21 mouse cellular contexts compared by ENCODE assay signal in genomic region chr12:3385271-3385670, GRCm38 (mm10). TPM values are rescaled to one million over a fixed set of nuclear protein-coding genes. Genes with fewer than 3 reads are reported as not detected.
DNase-seq lines count a peak whose midpoint lies in the region; ATAC-seq and TF ChIP-seq lines count a peak whose summit lies in the region.
"Had no signal": no experiment of that assay in that cellular context is flagged by ENCODE, and none has a peak within 500 bp of the region (broad histone marks: within the 10 kb centered on the region; RNA-seq: fewer than 3 reads in every experiment).

No protein-coding gene starts in this region.

- no peak overlapping the region for H3K4me2 ChIP-seq in forebrain, embryonic 15.5 days (replicated peaks)
- no peak overlapping the region for H3K4me2 ChIP-seq in forebrain, postnatal 0 days (ENCODE audit: low read depth)
- H3K4me2 ChIP-seq: liver, embryonic 11.5 days; lung, embryonic 14.5 days had no signal

- no peak overlapping the region for H3K9ac ChIP-seq in forebrain, embryonic 15.5 days (replicated peaks)
- H3K9ac ChIP-seq in forebrain, postnatal 0 days: no peak overlapping the region
- H3K9ac ChIP-seq: lung, embryonic 14.5 days had no signal

- H3K4me3 ChIP-seq in forebrain, embryonic 15.5 days: no peak overlapping the region
- no peak overlapping the region for H3K4me3 ChIP-seq in forebrain, postnatal 0 days (ENCODE audit: low read depth, low read length)
- H3K4me3 ChIP-seq in layer of hippocampus, adult 2 months: no peak overlapping the region
- H3K4me3 ChIP-seq: heart, embryonic 10.5 days; limb, embryonic 10.5 days; midbrain, embryonic 10.5 days had no signal

- TF ChIP-seq CTCF in forebrain, postnatal 0 days (IDR thresholded peaks at IDR 0.05; ENCODE audit: low read depth): no peak
- TF ChIP-seq CTCF in layer of hippocampus, adult 2 months (conservative IDR thresholded peaks at IDR 0.05): no peak; the same call in 1 of the 2 replicates

- no peaks in the 10 kb centered on the region for H3K27me3 ChIP-seq in forebrain, embryonic 15.5 days
- H3K27me3 ChIP-seq in forebrain, postnatal 0 days (ENCODE audit: insufficient read depth, low read length): no peaks in the 10 kb centered on the region
- H3K27me3 ChIP-seq: Patski had no signal

- no peak for ATAC-seq in forebrain, embryonic 15.5 days (replicated peaks)
- no peak for ATAC-seq in forebrain, postnatal 0 days
- ATAC-seq: CD4-positive, CD25-positive, alpha-beta regulatory T cell, adult 4 months; Patski had no signal

- 65% methylated on average over 6 of the region's 6 CpGs for WGBS in forebrain, embryonic 15.5 days
- WGBS in forebrain, postnatal 0 days: 49% methylated on average over 6 of the region's 6 CpGs

- peaks cover 65% of the 10 kb centered on the region for H3K36me3 ChIP-seq in forebrain, embryonic 15.5 days
- H3K36me3 ChIP-seq in forebrain, postnatal 0 days (ENCODE audit: insufficient read depth): peaks cover 67% of the 10 kb centered on the region

- peak; percentile 27 to 73 for DNase-seq in adrenal gland, adult (ENCODE audit: inconsistent age in 2 of 2, low spot score in 1 of 2)
- DNase-seq in adrenal gland, adult 18-20 months (ENCODE audit: low spot score in 2 of 2): no peak
- no peak for DNase-seq in forebrain, postnatal 0 days
- no peak for DNase-seq in layer of hippocampus, adult 2 months (ENCODE audit: low spot score in 2 of 2)
- DNase-seq in layer of hippocampus, adult 18-20 months (ENCODE audit: low spot score in 2 of 2): no peak
- DNase-seq in 416B (ENCODE audit: low read depth): peak; percentile 11
- no peak for DNase-seq in heart, adult 11 months
- DNase-seq: kidney, adult 18-20 months; kidney, postnatal 14 days; lung, embryonic 14.5 days; lung, postnatal 36 days; right cerebral cortex, postnatal 14 days; spleen, adult 18-20 months; thymus, postnatal 36 days had no signal

- H3K27ac ChIP-seq in forebrain, embryonic 15.5 days (replicated peaks): peak overlapping the region; percentile 9
- no peak overlapping the region for H3K27ac ChIP-seq in forebrain, postnatal 0 days (ENCODE audit: low read depth, low read length)
- peak overlapping the region; percentile 83 for H3K27ac ChIP-seq in layer of hippocampus, adult 2 months
- H3K27ac ChIP-seq: heart, embryonic 10.5 days; limb, embryonic 10.5 days; midbrain, embryonic 10.5 days had no signal

- H3K4me1 ChIP-seq in forebrain, embryonic 15.5 days: peaks cover 16% of the 10 kb centered on the region; the same call in 1 of the 2 replicates
- no peaks in the 10 kb centered on the region for H3K4me1 ChIP-seq in forebrain, postnatal 0 days (ENCODE audit: insufficient read depth)
- H3K4me1 ChIP-seq: limb, embryonic 10.5 days had no signal

- no peaks in the 10 kb centered on the region for H3K9me3 ChIP-seq in forebrain, embryonic 15.5 days
- H3K9me3 ChIP-seq in forebrain, postnatal 0 days (ENCODE audit: low read length): no peaks in the 10 kb centered on the region
- H3K9me3 ChIP-seq: heart, embryonic 10.5 days; limb, embryonic 10.5 days; midbrain, embryonic 10.5 days had no signal

RNA-seq across cellular contexts. Expression of gene Kif3c, which starts 20.3 kb away (rescaled TPM):
- total RNA-seq in adrenal gland, adult 18-20 months (2021): 10 to 100 TPM; 15.0 to 23.6 TPM
- 104 and 106 TPM in 2 replicates for polyA plus RNA-seq in forebrain, embryonic 15.5 days (2015; fragmentation: Nextera tagmentation; extraction: Ambion mirVana)
- total RNA-seq in forebrain, postnatal 0 days (2014; rRNA removed): 154 and 160 TPM in 2 replicates
- polyA plus RNA-seq in forebrain, postnatal 0 days (2015; fragmentation: Nextera tagmentation; extraction: Ambion mirVana): 71.5 and 84.5 TPM in 2 replicates
- 100 to 1,000 TPM; 167 to 169 TPM for total RNA-seq in layer of hippocampus, adult 2 months (2021)
- 100 to 1,000 TPM; 158 to 162 TPM for total RNA-seq in layer of hippocampus, adult 18-20 months (2021)

RNA-seq across cellular contexts. Expression of gene Asxl2, which starts 41.4 kb away (rescaled TPM):
- total RNA-seq in adrenal gland, adult 18-20 months (2021): 10 to 100 TPM; 24.9 to 33.6 TPM
- polyA plus RNA-seq in forebrain, embryonic 15.5 days (2015; fragmentation: Nextera tagmentation; extraction: Ambion mirVana): 14.4 and 15.0 TPM in 2 replicates
- 17.8 and 19.9 TPM in 2 replicates for total RNA-seq in forebrain, postnatal 0 days (2014; rRNA removed)
- 3.3 and 7.3 TPM in 2 replicates for polyA plus RNA-seq in forebrain, postnatal 0 days (2015; fragmentation: Nextera tagmentation; extraction: Ambion mirVana)
- total RNA-seq in layer of hippocampus, adult 2 months (2021): 10 to 100 TPM; 32.6 to 34.3 TPM
- 10 to 100 TPM; 29.1 to 30.4 TPM for total RNA-seq in layer of hippocampus, adult 18-20 months (2021)

Comparison
In these comparisons a context has a peak if more than half of its experiments do, and no peak if none do; other contexts are left out.
1. DNase-seq: peak in adrenal gland, adult (2 of 2) and 416B (single experiment); none in adrenal gland, adult 18-20 months (0 of 2), forebrain, postnatal 0 days (single experiment), layer of hippocampus, adult 2 months (0 of 2), layer of hippocampus, adult 18-20 months (0 of 2) and heart, adult 11 months (single experiment).